Comparison of ENCODE assay signal across 19 mouse cellular contexts in genomic region chr8:57732795-57733194, GRCm38 (mm10).
DNase-seq lines count a peak whose midpoint lies in the region; ATAC-seq and TF ChIP-seq lines count a peak whose summit lies in the region.
"Had no signal": no experiment of that assay in that cellular context is flagged by ENCODE, and none has a peak within 500 bp of the region (broad histone marks: within the 10 kb centered on the region; RNA-seq: fewer than 3 reads in every experiment).

No protein-coding gene starts in this region.

- H3K36me3 ChIP-seq in kidney, embryonic 14.5 days (ENCODE audit: control insufficient read depth, insufficient read depth, low read length): no peaks in the 10 kb centered on the region
- no peaks in the 10 kb centered on the region for H3K36me3 ChIP-seq in kidney, embryonic 15.5 days
- H3K36me3 ChIP-seq in ES-E14 (ENCODE audit: control insufficient read depth, insufficient read depth, low read length, poor library complexity, severe bottlenecking): no peaks in the 10 kb centered on the region
- H3K36me3 ChIP-seq: limb, embryonic 15.5 days had no signal

- DNase-seq in 3T3-L1 (ENCODE audit: low read depth, low spot score): peak; percentile 48
- peak; percentile 95 for DNase-seq in ES-E14 (ENCODE audit: low read depth, low spot score)
- DNase-seq in embryo, embryonic 10.5 days (ENCODE audit: low spot score): peak; percentile 74
- no peak for DNase-seq in heart, postnatal 25 days (ENCODE audit: low spot score)
- DNase-seq in c-Kit-positive CD71-positive TER-119-positive erythroid progenitor cells, embryonic 14.5 days (ENCODE audit: low spot score): no peak
- DNase-seq in gastrocnemius, adult 2 months: no peak
- DNase-seq: cerebellum, adult 8-10 months; gastrocnemius, postnatal 10 days; heart, adult 2 months; heart, postnatal 4 days; kidney, adult 18-20 months; kidney, postnatal 25 days; liver, postnatal 0 days; lung, postnatal 10 days; right cerebral cortex, postnatal 4 days had no signal

- in situ Hi-C loops in ES-E14 (cut with MboI; ENCODE audit: low sequenced_read_pairs in 2 of 2, unreplicated experiment in 2 of 2): no loop called here

- ATAC-seq in kidney, embryonic 14.5 days (ENCODE audit: low FRiP score, low TSS enrichment): 0 out of 2 replicates have a peak, but pooled peaks have one; percentile 32
- ATAC-seq in kidney, embryonic 15.5 days (replicated peaks; ENCODE audit: low FRiP score): no peak
- ATAC-seq: liver, postnatal 0 days had no signal

- H3K9me3 ChIP-seq in kidney, embryonic 14.5 days (ENCODE audit: control insufficient read depth, low read length): no peaks in the 10 kb centered on the region
- no peaks in the 10 kb centered on the region for H3K9me3 ChIP-seq in kidney, embryonic 15.5 days (replicated peaks)
- no peaks in the 10 kb centered on the region for H3K9me3 ChIP-seq in ES-E14 (ENCODE audit: control insufficient read depth, insufficient read depth, low read depth, low read length)
- H3K9me3 ChIP-seq: limb, embryonic 15.5 days had no signal

- WGBS in kidney, embryonic 14.5 days: 33% methylated on average over 2 of the region's 2 CpGs
- 37% methylated on average over 2 of the region's 2 CpGs for WGBS in kidney, embryonic 15.5 days

- no peak overlapping the region for H3K4me2 ChIP-seq in kidney, embryonic 14.5 days (replicated peaks; ENCODE audit: low read depth, low read length)
- no peak overlapping the region for H3K4me2 ChIP-seq in kidney, embryonic 15.5 days
- H3K4me2 ChIP-seq: limb, embryonic 15.5 days had no signal

- no peaks in the 10 kb centered on the region for H3K27me3 ChIP-seq in kidney, embryonic 14.5 days (ENCODE audit: control insufficient read depth, insufficient read depth, low read length)
- no peaks in the 10 kb centered on the region for H3K27me3 ChIP-seq in kidney, embryonic 15.5 days
- H3K27me3 ChIP-seq: limb, embryonic 15.5 days had no signal

- H3K9ac ChIP-seq in kidney, embryonic 14.5 days (ENCODE audit: low read depth, low read length): no peak overlapping the region
- H3K9ac ChIP-seq in kidney, embryonic 15.5 days: no peak overlapping the region
- H3K9ac ChIP-seq in ES-E14 (ENCODE audit: insufficient read depth, low read depth, low read length, poor library complexity, severe bottlenecking): no peak overlapping the region
- H3K9ac ChIP-seq: limb, embryonic 15.5 days; liver, postnatal 0 days had no signal

- H3K27ac ChIP-seq in kidney, embryonic 14.5 days (ENCODE audit: low read depth, low read length): no peak overlapping the region
- H3K27ac ChIP-seq in kidney, embryonic 15.5 days: no peak overlapping the region
- peak overlapping the region; percentile 92 for H3K27ac ChIP-seq in ES-E14 (ENCODE audit: insufficient read depth, low read depth, low read length, poor library complexity, severe bottlenecking)
- no peak overlapping the region for H3K27ac ChIP-seq in gastrocnemius, adult 2 months
- H3K27ac ChIP-seq: heart, adult 2 months; limb, embryonic 15.5 days had no signal

- H3K4me1 ChIP-seq in kidney, embryonic 14.5 days (ENCODE audit: control insufficient read depth, insufficient read depth, low read length): no peaks in the 10 kb centered on the region
- no peaks in the 10 kb centered on the region for H3K4me1 ChIP-seq in kidney, embryonic 15.5 days
- peaks cover 11 to 23% of the 10 kb centered on the region in 2 experiments for H3K4me1 ChIP-seq in ES-E14 (ENCODE audit: control insufficient read depth in 2 of 2, insufficient read depth in 2 of 2, low read length in 2 of 2, poor library complexity in 1 of 2)
- H3K4me1 ChIP-seq: limb, embryonic 15.5 days had no signal

- intact Hi-C loops in heart, postnatal 25 days (cut with DNase I): no loop called here
- intact Hi-C loops in gastrocnemius, adult 2 months (cut with DNase I): no loop called here

- no peak for TF ChIP-seq CTCF in gastrocnemius, adult 2 months (IDR thresholded peaks at IDR 0.05)

- H3K4me3 ChIP-seq in kidney, embryonic 14.5 days (ENCODE audit: low read length): no peak overlapping the region
- H3K4me3 ChIP-seq in kidney, embryonic 15.5 days (replicated peaks): no peak overlapping the region
- 0 out of 4 replicates have a peak overlapping the region, but pooled peaks of 1 of the 2 experiments have one; percentile 8 for H3K4me3 ChIP-seq in ES-E14 (ENCODE audit: insufficient read depth in 1 of 2, low read depth in 1 of 2, low read length in 2 of 2, poor library complexity in 1 of 2, severe bottlenecking in 1 of 2)
- no peak overlapping the region for H3K4me3 ChIP-seq in gastrocnemius, adult 2 months
- H3K4me3 ChIP-seq: heart, adult 2 months; limb, embryonic 15.5 days; myocyte had no signal

TF ChIP-seq in ES-E14, 5 proteins besides CTCF, POLR2A, EP300 and RAD21:
- TF ChIP-seq HCFC1 (IDR thresholded peaks at IDR 0.05; ENCODE audit: borderline replicate concordance, insufficient read depth, low read length) (no peak), MAFK (IDR thresholded peaks at IDR 0.05; ENCODE audit: insufficient read depth, low read depth, low read length) (no peak), ZC3H11A (IDR thresholded peaks at IDR 0.05; ENCODE audit: borderline replicate concordance, low read depth, low read length) (no peak), CHD2 (IDR thresholded peaks at IDR 0.05; ENCODE audit: low read depth, low read length) (peak; percentile 73; the same call in 1 of the 2 replicates), ZNF384 (IDR thresholded peaks at IDR 0.05; ENCODE audit: low read depth, low read length) (no peak)

Comparison
In these comparisons a context has a peak if more than half of its experiments do, and no peak if none do; other contexts are left out.
1. DNase-seq: peak in 3T3-L1 (single experiment), ES-E14 (single experiment) and embryo, embryonic 10.5 days (single experiment); none in heart, postnatal 25 days (single experiment), c-Kit-positive CD71-positive TER-119-positive erythroid progenitor cells, embryonic 14.5 days (single experiment) and gastrocnemius, adult 2 months (single experiment).